Mouse (Mus musculus): ENCODE data around the gene Mknk2. TPM values are rescaled to one million over a fixed set of nuclear protein-coding genes. Genes with fewer than 3 reads are reported as not detected.

Mknk2 gene
- 42.1 and 50.3 TPM in 2 replicates for polyA plus RNA-seq (2015; fragmentation: Nextera tagmentation; extraction: Ambion mirVana)

GRCm38 (mm10) chr10:80677942-80678436 lies at the start of gene Mknk2:
TSS of gene Mknk2 (minus strand) at chr10:80678112.

GRCm38 (mm10) chr10:80701721-80702535 lies 24.0 kb upstream of the Mknk2 start, which contains the start of the genes Mob3a and Izumo4:
TSS of gene Mob3a (minus strand) at chr10:80701977.
TSS of gene Izumo4 (plus strand) at chr10:80702184.

DNA sequence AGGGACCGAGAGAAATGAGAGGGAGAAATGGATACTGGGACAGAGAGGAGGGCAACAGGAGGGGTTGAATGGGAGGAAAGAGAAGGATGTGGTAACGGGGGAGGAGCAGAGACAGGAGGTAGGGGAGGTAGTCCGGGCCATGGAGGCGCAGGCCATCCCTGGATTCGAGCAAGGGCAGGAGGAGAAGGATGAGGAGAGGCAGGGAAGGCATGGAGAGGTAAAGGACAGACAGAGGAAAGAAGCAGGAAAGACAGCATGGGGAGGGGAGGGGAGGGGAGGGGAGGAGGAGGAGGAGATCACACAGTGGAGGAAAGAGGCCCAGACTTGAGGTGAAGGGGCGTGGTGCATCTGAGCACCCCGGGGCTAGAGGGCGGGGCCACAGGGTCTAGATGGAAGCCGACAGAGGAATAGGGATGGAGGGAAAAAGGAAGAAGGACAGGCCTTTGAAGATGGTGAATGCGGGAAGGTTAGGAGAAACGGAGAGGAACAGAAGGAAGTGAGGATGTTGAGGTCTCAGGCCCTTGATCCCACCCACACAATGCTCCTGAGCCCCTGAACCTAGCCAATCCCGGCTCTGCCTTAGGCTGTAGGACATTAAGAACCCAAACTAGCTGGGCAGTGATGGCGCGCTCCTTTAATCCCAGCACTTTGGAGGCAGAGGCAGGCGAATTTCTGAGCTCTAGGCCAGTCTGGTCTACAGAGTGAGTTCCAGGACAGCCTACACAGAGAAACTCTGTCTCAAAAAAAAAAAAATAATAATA lies 20.9 kb downstream of the Mknk2 start, which contains the start of gene Btbd2:
Gene Btbd2 (minus strand): TSS at position 209 of the 761 bp plus-strand sequence.

DNA sequence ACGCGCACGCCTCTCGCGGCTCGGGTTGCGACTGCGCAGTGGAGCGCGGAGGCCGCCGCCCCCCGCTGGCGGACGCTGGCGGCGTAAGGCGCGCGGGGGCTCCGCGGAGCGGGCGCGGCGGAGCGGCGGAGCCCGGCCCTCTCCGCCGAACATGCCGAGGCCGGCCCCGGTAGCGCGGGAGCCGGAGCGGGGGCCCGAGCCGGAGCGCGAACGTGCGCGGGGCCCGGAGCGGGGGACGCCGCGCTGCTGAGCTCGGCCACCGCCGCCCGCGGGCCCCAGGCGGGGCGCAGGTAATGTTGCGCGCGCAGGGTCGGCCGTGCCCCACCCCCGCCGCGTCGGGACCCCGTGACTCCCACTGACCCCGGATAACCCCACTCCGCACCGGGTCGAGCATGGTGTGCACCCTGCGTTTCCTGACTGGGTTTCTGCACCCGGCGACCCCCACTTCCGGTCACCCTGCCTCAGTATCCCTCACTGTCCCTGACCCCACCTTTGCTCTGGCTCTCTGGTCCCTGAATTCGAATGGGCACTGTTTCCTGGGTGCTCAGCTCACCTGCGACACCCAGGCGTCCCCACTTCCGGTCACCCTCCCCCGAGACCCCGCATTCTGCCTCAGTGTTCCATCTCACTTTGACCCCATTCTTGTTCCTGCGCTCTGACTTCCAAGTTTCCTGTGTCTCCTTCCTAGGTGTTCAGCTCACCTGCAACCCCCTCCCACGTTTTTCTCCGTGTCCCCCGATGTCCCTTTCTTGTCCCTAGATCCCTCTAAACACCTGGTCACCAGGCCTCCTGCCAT lies 55.1 kb downstream of the Mknk2 start, which contains the start of gene Csnk1g2:
Gene Csnk1g2 (plus strand): TSS at position 178 of the 796 bp plus-strand sequence.

Other genes with a start within 250 kb of the Mknk2 start
- gene Tcf3, start 244.5 kb downstream of the Mknk2 start, polyA plus RNA-seq (2015; fragmentation: Nextera tagmentation; extraction: Ambion mirVana), result 49.3 and 57.5 TPM in 2 replicates
- gene Onecut3, start 183.3 kb downstream of the Mknk2 start, polyA plus RNA-seq (2015; fragmentation: Nextera tagmentation; extraction: Ambion mirVana), result not detected in 2 replicates
- gene Atp8b3, start 139.0 kb downstream of the Mknk2 start, polyA plus RNA-seq (2015; fragmentation: Nextera tagmentation; extraction: Ambion mirVana), result 0.61 and 0.94 TPM in 2 replicates
- 11.2 and 20.1 TPM in 2 replicates for gene Rexo1, start 116.6 kb downstream of the Mknk2 start, polyA plus RNA-seq (2015; fragmentation: Nextera tagmentation; extraction: Ambion mirVana)
- gene Klf16, start 100.8 kb downstream of the Mknk2 start, polyA plus RNA-seq (2015; fragmentation: Nextera tagmentation; extraction: Ambion mirVana), result 7.9 and 8.0 TPM in 2 replicates
- 102 and 134 TPM in 2 replicates for gene Abhd17a, start 87.8 kb downstream of the Mknk2 start, polyA plus RNA-seq (2015; fragmentation: Nextera tagmentation; extraction: Ambion mirVana)
- 54.3 and 79.2 TPM in 2 replicates for gene Scamp4, start 75.2 kb downstream of the Mknk2 start, polyA plus RNA-seq (2015; fragmentation: Nextera tagmentation; extraction: Ambion mirVana)
- 1.7 and 4.1 TPM in 2 replicates for gene Adat3, start 75.2 kb downstream of the Mknk2 start, polyA plus RNA-seq (2015; fragmentation: Nextera tagmentation; extraction: Ambion mirVana)
- 0.65 and 0.98 TPM in 2 replicates for gene Gm49322, start 72.1 kb downstream of the Mknk2 start, polyA plus RNA-seq (2015; fragmentation: Nextera tagmentation; extraction: Ambion mirVana)
- gene Csnk1g2, start 55.3 kb downstream of the Mknk2 start, polyA plus RNA-seq (2015; fragmentation: Nextera tagmentation; extraction: Ambion mirVana), result 102 and 121 TPM in 2 replicates
- 50.2 and 59.5 TPM in 2 replicates for gene Btbd2, start 21.0 kb downstream of the Mknk2 start, polyA plus RNA-seq (2015; fragmentation: Nextera tagmentation; extraction: Ambion mirVana)
- 18.3 and 26.4 TPM in 2 replicates for gene Mob3a, start 23.9 kb upstream of the Mknk2 start, polyA plus RNA-seq (2015; fragmentation: Nextera tagmentation; extraction: Ambion mirVana)
- gene Izumo4, start 24.1 kb upstream of the Mknk2 start, polyA plus RNA-seq (2015; fragmentation: Nextera tagmentation; extraction: Ambion mirVana), result 20.7 and 36.4 TPM in 2 replicates
- gene Ap3d1, start 64.2 kb upstream of the Mknk2 start, polyA plus RNA-seq (2015; fragmentation: Nextera tagmentation; extraction: Ambion mirVana), result 42.5 and 53.7 TPM in 2 replicates
- gene Dot1l, start 77.1 kb upstream of the Mknk2 start, polyA plus RNA-seq (2015; fragmentation: Nextera tagmentation; extraction: Ambion mirVana), result 6.1 and 11.7 TPM in 2 replicates
- gene Sf3a2, start 120.1 kb upstream of the Mknk2 start, polyA plus RNA-seq (2015; fragmentation: Nextera tagmentation; extraction: Ambion mirVana), result 40.1 and 44.3 TPM in 2 replicates
- 108 and 114 TPM in 2 replicates for gene Plekhj1, start 120.5 kb upstream of the Mknk2 start, polyA plus RNA-seq (2015; fragmentation: Nextera tagmentation; extraction: Ambion mirVana)
- 0.10 and 0.13 TPM in 2 replicates for gene Amh, start 127.1 kb upstream of the Mknk2 start, polyA plus RNA-seq (2015; fragmentation: Nextera tagmentation; extraction: Ambion mirVana)
- 5.0 and 9.2 TPM in 2 replicates for gene Jsrp1, start 135.4 kb upstream of the Mknk2 start, polyA plus RNA-seq (2015; fragmentation: Nextera tagmentation; extraction: Ambion mirVana)
- 1,421 and 1,451 TPM in 2 replicates for gene Oaz1, start 148.5 kb upstream of the Mknk2 start, polyA plus RNA-seq (2015; fragmentation: Nextera tagmentation; extraction: Ambion mirVana)
- gene Lingo3, start 165.9 kb upstream of the Mknk2 start, polyA plus RNA-seq (2015; fragmentation: Nextera tagmentation; extraction: Ambion mirVana), result 0.48 and 0.68 TPM in 2 replicates
- gene Lsm7, start 177.1 kb upstream of the Mknk2 start, polyA plus RNA-seq (2015; fragmentation: Nextera tagmentation; extraction: Ambion mirVana), result 278 and 372 TPM in 2 replicates
- 18.2 and 30.1 TPM in 2 replicates for gene Sppl2b, start 177.2 kb upstream of the Mknk2 start, polyA plus RNA-seq (2015; fragmentation: Nextera tagmentation; extraction: Ambion mirVana)
- 0.12 and 0.24 TPM in 2 replicates for gene Tmprss9, start 193.7 kb upstream of the Mknk2 start, polyA plus RNA-seq (2015; fragmentation: Nextera tagmentation; extraction: Ambion mirVana)
- 369 and 379 TPM in 2 replicates for gene Timm13, start 222.9 kb upstream of the Mknk2 start, polyA plus RNA-seq (2015; fragmentation: Nextera tagmentation; extraction: Ambion mirVana)
- gene Lmnb2, start 240.1 kb upstream of the Mknk2 start, polyA plus RNA-seq (2015; fragmentation: Nextera tagmentation; extraction: Ambion mirVana), result 8.7 and 10.7 TPM in 2 replicates